Mouse (Mus musculus): Measurements from ENCODE around the gene 4930523C07Rik. TPM values are rescaled to one million over a fixed set of nuclear protein-coding genes. Genes with fewer than 3 reads are reported as not detected.

4930523C07Rik gene
- polyA plus RNA-seq, 1 experiment from 2014 or later: 5.4 TPM

GRCm38 (mm10) chr1:160078882-160079661 lies 34.9 kb downstream of the 4930523C07Rik start:
- Histone ChIP-seq H3K4me2 (replicated peaks) (no peak overlapping the region), H3K27me3 (peaks cover 3% of the 10 kb centered on the region; the same call in 1 of the 2 replicates), H3K36me3 (no peaks in the 10 kb centered on the region), H3K27ac (no peak overlapping the region), H3K4me1 (no peaks in the 10 kb centered on the region), H3K9ac (no peak overlapping the region), H3K9me3 (replicated peaks) (no peaks in the 10 kb centered on the region), H3K4me3 (no peak overlapping the region)
- no peak for ATAC-seq (ENCODE audit: low FRiP score)
- WGBS: 85% methylated on average over 14 of the region's 14 CpGs

- Histone ChIP-seq H3K9ac (no peak overlapping the region), H3K36me3 (no peaks in the 10 kb centered on the region), H3K27ac (no peak overlapping the region), H3K4me2 (replicated peaks) (no peak overlapping the region), H3K4me3 (no peak overlapping the region), H3K9me3 (replicated peaks) (no peaks in the 10 kb centered on the region), H3K27me3 (peaks cover 3% of the 10 kb centered on the region; the same call in 1 of the 2 replicates), H3K4me1 (no peaks in the 10 kb centered on the region)
- 0 out of 2 replicates have a peak, but pooled peaks have one; percentile 39 for ATAC-seq (ENCODE audit: low FRiP score)
- 32% methylated on average over 2 of the region's 2 CpGs for WGBS
Observed at GRCm38 (mm10) chr1:160080800-160081436, 36.7 kb downstream of the 4930523C07Rik start.

GRCm38 (mm10) chr1:160082647-160083046 lies 38.5 kb downstream of the 4930523C07Rik start:
- WGBS: 79% methylated on average over 1 of the region's 1 CpGs
- no peaks in the 10 kb centered on the region for H3K4me1 ChIP-seq
- no peak for ATAC-seq (ENCODE audit: low FRiP score)

GRCm38 (mm10) chr1:160084239-160084638 lies 40.1 kb downstream of the 4930523C07Rik start:
- Histone ChIP-seq H3K27ac (no peak overlapping the region), H3K4me2 (replicated peaks) (no peak overlapping the region), H3K36me3 (no peaks in the 10 kb centered on the region), H3K4me3 (no peak overlapping the region), H3K27me3 (peaks cover 3% of the 10 kb centered on the region; the same call in 1 of the 2 replicates), H3K9me3 (replicated peaks) (no peaks in the 10 kb centered on the region), H3K4me1 (no peaks in the 10 kb centered on the region), H3K9ac (no peak overlapping the region)
- no peak for ATAC-seq (ENCODE audit: low FRiP score)
- 84% methylated on average over 1 of the region's 1 CpGs for WGBS

More at GRCm38 (mm10) chr1:160082647-160083046, 38.5 kb downstream of the 4930523C07Rik start:
- Histone ChIP-seq H3K4me2 (replicated peaks) (no peak overlapping the region), H3K27me3 (peaks cover 3% of the 10 kb centered on the region; the same call in 1 of the 2 replicates), H3K27ac (no peak overlapping the region), H3K9ac (no peak overlapping the region), H3K4me3 (no peak overlapping the region), H3K9me3 (replicated peaks) (no peaks in the 10 kb centered on the region), H3K36me3 (no peaks in the 10 kb centered on the region)

GRCm38 (mm10) chr1:160086651-160087050 lies 42.5 kb downstream of the 4930523C07Rik start:
- 76% methylated on average over 2 of the region's 2 CpGs for WGBS
- H3K27ac ChIP-seq: no peak overlapping the region
- H3K9ac ChIP-seq: no peak overlapping the region
- no peak overlapping the region for H3K4me3 ChIP-seq
- no peaks in the 10 kb centered on the region for H3K36me3 ChIP-seq
- ATAC-seq (ENCODE audit: low FRiP score): no peak
- no peaks in the 10 kb centered on the region for H3K9me3 ChIP-seq (replicated peaks)
- no peak overlapping the region for H3K4me2 ChIP-seq (replicated peaks)
- H3K4me1 ChIP-seq: no peaks in the 10 kb centered on the region
- H3K27me3 ChIP-seq: peaks cover 3% of the 10 kb centered on the region; the same call in 1 of the 2 replicates

- Histone ChIP-seq H3K4me1 (no peaks in the 10 kb centered on the region), H3K4me3 (no peak overlapping the region), H3K9ac (no peak overlapping the region), H3K27ac (no peak overlapping the region), H3K27me3 (no peaks in the 10 kb centered on the region), H3K9me3 (replicated peaks) (no peaks in the 10 kb centered on the region), H3K4me2 (replicated peaks) (no peak overlapping the region), H3K36me3 (no peaks in the 10 kb centered on the region)
- 88% methylated on average over 5 of the region's 5 CpGs for WGBS
- ATAC-seq (ENCODE audit: low FRiP score): no peak
Observed at GRCm38 (mm10) chr1:160099659-160100302, 55.6 kb downstream of the 4930523C07Rik start.

GRCm38 (mm10) chr1:160100996-160101395 lies 56.8 kb downstream of the 4930523C07Rik start:
- Histone ChIP-seq H3K9me3 (replicated peaks) (no peaks in the 10 kb centered on the region), H3K36me3 (no peaks in the 10 kb centered on the region), H3K4me3 (no peak overlapping the region), H3K4me2 (replicated peaks) (no peak overlapping the region), H3K27ac (no peak overlapping the region), H3K9ac (no peak overlapping the region), H3K27me3 (no peaks in the 10 kb centered on the region), H3K4me1 (no peaks in the 10 kb centered on the region)
- ATAC-seq (ENCODE audit: low FRiP score): no peak
- WGBS: 86% methylated on average over 5 of the region's 5 CpGs

- H3K36me3 ChIP-seq: no peaks in the 10 kb centered on the region
- no peaks in the 10 kb centered on the region for H3K4me1 ChIP-seq
- 88% methylated on average over 5 of the region's 5 CpGs for WGBS
- no peak overlapping the region for H3K4me2 ChIP-seq (replicated peaks)
- no peak for ATAC-seq (ENCODE audit: low FRiP score)
- H3K27ac ChIP-seq: no peak overlapping the region
- H3K27me3 ChIP-seq: no peaks in the 10 kb centered on the region
- H3K9me3 ChIP-seq (replicated peaks): no peaks in the 10 kb centered on the region
- H3K9ac ChIP-seq: no peak overlapping the region
- no peak overlapping the region for H3K4me3 ChIP-seq
Observed at GRCm38 (mm10) chr1:160105426-160105825, 61.2 kb downstream of the 4930523C07Rik start.

GRCm38 (mm10) chr1:160108604-160109003 lies 64.4 kb downstream of the 4930523C07Rik start:
- ATAC-seq (ENCODE audit: low FRiP score): no peak
- no peaks in the 10 kb centered on the region for H3K4me1 ChIP-seq
- H3K4me3 ChIP-seq: no peak overlapping the region

GRCm38 (mm10) chr1:160123957-160124356 lies 79.8 kb downstream of the 4930523C07Rik start:
- Histone ChIP-seq H3K4me3 (no peak overlapping the region), H3K9me3 (replicated peaks) (no peaks in the 10 kb centered on the region), H3K9ac (no peak overlapping the region), H3K27me3 (no peaks in the 10 kb centered on the region), H3K27ac (no peak overlapping the region), H3K36me3 (no peaks in the 10 kb centered on the region), H3K4me1 (no peaks in the 10 kb centered on the region), H3K4me2 (replicated peaks) (no peak overlapping the region)
- WGBS: 88% methylated on average over 2 of the region's 2 CpGs
- no peak for ATAC-seq (ENCODE audit: low FRiP score)

More at GRCm38 (mm10) chr1:160108604-160109003, 64.4 kb downstream of the 4930523C07Rik start:
- H3K9ac ChIP-seq: no peak overlapping the region
- no peak overlapping the region for H3K27ac ChIP-seq
- no peak overlapping the region for H3K4me2 ChIP-seq (replicated peaks)
- no peaks in the 10 kb centered on the region for H3K27me3 ChIP-seq
- H3K9me3 ChIP-seq (replicated peaks): no peaks in the 10 kb centered on the region
- WGBS: 72% methylated on average over 2 of the region's 2 CpGs
- H3K36me3 ChIP-seq: no peaks in the 10 kb centered on the region

Data from hindbrain, embryonic 12.5 days (tissue).